Mouse (Mus musculus) myocyte (in vitro differentiated cells): ENCODE measurements around the gene Hmcn2. TPM values are rescaled to one million over a fixed set of nuclear protein-coding genes. Genes with fewer than 3 reads are reported as not detected.

Experiments used
- H3K27me3 ChIP-seq: one replicate; pipeline ENCODE4 v1.6.1; 2011; ENCODE audit not compliant: control insufficient read depth, insufficient read depth, insufficient read length
- H3K36me3 ChIP-seq: one replicate; pipeline ENCODE4 v1.6.1; 2011; ENCODE audit not compliant: control insufficient read depth, insufficient read depth
- H3K4me2 ChIP-seq: one replicate; pipeline ENCODE4 v1.6.1; 2011; ENCODE audit warnings: low read depth, control low read depth
- H3K4me3 ChIP-seq: one replicate; pipeline ENCODE4 v1.5.1; 2011; ENCODE audit warnings: mild to moderate bottlenecking, control low read depth, moderate library complexity
- H3K79me2 ChIP-seq: one replicate; pipeline ENCODE4 v1.6.1; 2011; ENCODE audit not compliant: control insufficient read depth, insufficient read depth
- H3ac ChIP-seq: one replicate; pipeline ENCODE4 v1.6.1; 2011; ENCODE audit not compliant: control insufficient read depth, insufficient read length
- CEBPB ChIP-seq: IDR thresholded peaks from 2 replicates; pipeline ENCODE4 v1.6.1; 2011; ENCODE audit warnings: mild to moderate bottlenecking, moderate library complexity; ENCODE audit not compliant: poor library complexity, insufficient read depth, severe bottlenecking
- E2F4 ChIP-seq: IDR thresholded peaks from one replicate; pipeline ENCODE4 v1.6.1; 2011; ENCODE audit warnings: mild to moderate bottlenecking, control low read depth, moderate library complexity; ENCODE audit not compliant: insufficient read depth
- MAX ChIP-seq: IDR thresholded peaks from one replicate; pipeline ENCODE4 v1.6.1; 2011; ENCODE audit warnings: low read depth, mild to moderate bottlenecking, control low read depth
- MYOD1 ChIP-seq, 3 experiments: IDR thresholded peaks; one replicate each; pipeline ENCODE4 v1.6.1; 2011; ENCODE audit warnings: control low read depth in 2 of 3, low read depth in 2 of 3, mild to moderate bottlenecking in 2 of 3, moderate library complexity in 1 of 3; ENCODE audit not compliant: insufficient read length in 2 of 3, control insufficient read depth in 1 of 3
- MYOG ChIP-seq, 3 experiments: IDR thresholded peaks; one replicate each; pipeline ENCODE4 v1.6.1; 2011; ENCODE audit warnings: control low read depth in 2 of 3, low read depth in 2 of 3, mild to moderate bottlenecking in 2 of 3; ENCODE audit not compliant: insufficient read length in 2 of 3, control insufficient read depth in 1 of 3, insufficient read depth in 1 of 3
- POLR2A ChIP-seq: IDR thresholded peaks from one replicate; pipeline ENCODE4 v1.6.1; 2011; ENCODE audit warnings: low read depth, mild to moderate bottlenecking, control low read depth, moderate library complexity; ENCODE audit not compliant: insufficient read length
- POLR2AphosphoS2 ChIP-seq: IDR thresholded peaks from one replicate; pipeline ENCODE4 v1.6.1; 2011; ENCODE audit warnings: low read depth, control low read depth; ENCODE audit not compliant: insufficient read length
- REST ChIP-seq: IDR thresholded peaks from one replicate; pipeline ENCODE4 v1.6.1; 2011; ENCODE audit warnings: mild to moderate bottlenecking, control low read depth, moderate library complexity; ENCODE audit not compliant: insufficient read depth, insufficient read length
- SRF ChIP-seq: IDR thresholded peaks from one replicate; pipeline ENCODE4 v1.6.1; 2011; ENCODE audit warnings: low read depth; ENCODE audit not compliant: control insufficient read depth, insufficient read length
- TCF12 ChIP-seq: IDR thresholded peaks from one replicate; pipeline ENCODE4 v1.6.1; 2011; ENCODE audit warnings: mild to moderate bottlenecking, control low read depth; ENCODE audit not compliant: poor library complexity, insufficient read depth, severe bottlenecking
- TCF3 ChIP-seq: IDR thresholded peaks from one replicate; pipeline ENCODE4 v1.6.1; 2011; ENCODE audit warnings: low read depth, control low read depth; ENCODE audit not compliant: insufficient read length
- USF1 ChIP-seq: IDR thresholded peaks from one replicate; pipeline ENCODE4 v1.6.1; 2011; ENCODE audit warnings: low read depth, mild to moderate bottlenecking, control low read depth, moderate library complexity
- polyA plus RNA-seq: library from polyadenylated mRNA; unstranded; fragments of >200 nt; fragmentation: generic; extraction: Trizol; gene quantifications from one replicate; pipeline ENCODE4 v1.2.1, GENCODE M21; 2012; ENCODE audit warnings: missing spikeins

Hmcn2 gene
- polyA plus RNA-seq, 1 experiment: 2.6 TPM

DNA sequence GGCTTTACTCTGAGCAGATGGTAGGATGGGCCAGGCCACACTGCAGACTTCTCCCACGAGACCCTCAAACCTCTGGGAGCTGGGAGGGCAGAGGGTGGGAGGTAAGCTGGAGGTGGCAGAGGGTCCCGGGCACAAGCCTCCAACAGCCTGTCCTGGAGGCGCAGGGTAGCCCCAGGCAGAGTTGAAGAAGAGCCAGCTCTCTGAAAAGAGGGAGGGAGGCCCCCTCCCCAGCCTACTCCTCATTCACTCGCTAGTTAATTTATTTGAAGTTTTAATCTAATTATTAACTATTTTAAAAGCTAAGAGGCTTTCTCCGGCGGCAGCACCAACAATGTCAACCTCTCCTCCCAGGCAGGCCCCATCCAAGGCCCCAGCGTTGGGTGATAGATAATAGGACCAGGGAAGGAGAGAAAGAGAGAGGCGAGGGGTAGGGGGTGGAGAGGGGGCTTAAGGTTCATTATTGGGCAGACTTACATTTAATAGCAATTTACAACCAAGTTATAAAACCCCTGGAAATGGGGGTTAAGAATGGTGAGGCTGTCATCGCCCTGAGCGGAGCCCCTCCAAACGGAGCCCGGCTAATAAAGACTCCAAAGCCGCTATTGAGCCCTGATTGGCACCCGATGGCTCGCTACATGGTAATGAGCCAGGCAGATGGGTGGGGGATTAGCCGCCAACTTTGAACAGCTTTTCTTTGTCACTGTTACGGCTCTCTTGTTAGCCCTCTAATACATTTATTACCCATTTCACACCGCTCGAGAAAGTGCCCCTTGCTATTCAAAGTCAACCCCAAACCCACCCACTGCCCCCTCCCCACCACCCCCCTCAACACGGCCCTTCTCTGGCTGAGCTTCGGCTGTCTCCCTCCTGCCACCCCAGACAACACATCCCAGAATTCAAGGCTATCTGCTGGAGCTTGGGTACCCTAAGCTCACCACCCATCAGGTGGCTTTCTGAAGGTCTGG is 185.4 kb downstream of the Hmcn2 start:
- no peaks in the 10 kb centered on the region for H3K36me3 ChIP-seq
- H3K4me2 ChIP-seq: no peak overlapping the region
- H3K27me3 ChIP-seq: no peaks in the 10 kb centered on the region
- TF ChIP-seq MAX (no peak), TCF3 (no peak), MYOG (IDR thresholded peaks at IDR 0.05; ENCODE audit: control insufficient read depth in 1 of 3, insufficient read depth in 1 of 3, insufficient read length in 2 of 3, low read depth in 2 of 3) (no peak), USF1 (no peak), MYOD1 (IDR thresholded peaks at IDR 0.05; ENCODE audit: control insufficient read depth in 1 of 3, insufficient read length in 2 of 3, low read depth in 2 of 3) (no peak)
- H3ac ChIP-seq: no peak overlapping the region
- no peaks in the 10 kb centered on the region for H3K79me2 ChIP-seq
- H3K4me3 ChIP-seq: no peak overlapping the region

- H3K4me3 ChIP-seq: no peak overlapping the region
- H3K4me2 ChIP-seq: no peak overlapping the region
- H3K36me3 ChIP-seq: no peaks in the 10 kb centered on the region
- no peak overlapping the region for H3ac ChIP-seq
- TF ChIP-seq CEBPB (no peak), SRF (no peak), E2F4 (no peak), MYOD1 (IDR thresholded peaks at IDR 0.05; ENCODE audit: control insufficient read depth in 1 of 3, insufficient read length in 2 of 3, low read depth in 2 of 3) (no peak), POLR2A (no peak), USF1 (no peak), TCF12 (no peak), POLR2AphosphoS2 (no peak), MAX (no peak), TCF3 (no peak)
- H3K79me2 ChIP-seq: no peaks in the 10 kb centered on the region
- H3K27me3 ChIP-seq: no peaks in the 10 kb centered on the region
These were observed 186.3 kb downstream of the Hmcn2 start for GRCm38 (mm10) chr2:31500292-31501204.

DNA sequence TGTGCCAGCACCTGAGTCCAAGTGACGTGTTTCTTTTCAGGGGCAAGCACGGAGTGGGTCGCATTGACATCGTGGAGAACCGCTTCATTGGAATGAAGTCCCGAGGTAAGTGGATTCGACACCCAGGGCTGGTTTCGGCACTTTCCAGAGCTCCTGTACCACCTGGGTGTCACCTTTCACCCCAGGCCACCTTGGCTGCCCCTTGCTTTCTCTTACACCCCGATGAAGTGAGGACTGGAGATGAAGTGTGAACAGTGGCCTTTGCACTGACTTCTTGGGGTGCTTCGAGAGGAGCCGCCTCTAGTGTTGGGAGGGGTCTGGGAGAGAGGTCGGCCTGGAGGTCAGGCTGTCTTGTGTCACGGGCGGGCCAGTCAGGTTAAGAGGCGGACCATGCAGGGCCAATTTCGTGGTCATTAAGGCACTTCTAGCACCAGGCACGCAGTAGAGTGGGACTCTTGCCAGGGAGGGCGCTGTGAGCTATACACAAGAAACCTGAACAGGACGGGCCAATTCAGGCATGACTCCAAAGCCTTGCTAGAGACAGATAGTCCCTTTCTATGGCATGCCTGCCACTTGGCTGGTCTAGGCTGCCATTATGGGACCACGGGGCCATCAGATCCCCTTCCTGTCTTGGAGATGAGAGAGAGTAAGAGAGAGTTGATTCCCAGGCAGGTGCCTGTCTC is 187.4 kb downstream of the Hmcn2 start:
- Histone ChIP-seq H3K27me3 (no peaks in the 10 kb centered on the region), H3K4me2 (no peak overlapping the region), H3K36me3 (no peaks in the 10 kb centered on the region), H3K79me2 (no peaks in the 10 kb centered on the region), H3K4me3 (no peak overlapping the region), H3ac (no peak overlapping the region)
- TF ChIP-seq POLR2AphosphoS2 (no peak), REST (no peak), MAX (no peak), USF1 (no peak), CEBPB (no peak), TCF3 (no peak)

GRCm38 (mm10) chr2:31502616-31503522 is 188.7 kb downstream of the Hmcn2 start:
- Histone ChIP-seq H3K4me3 (no peak overlapping the region), H3ac (no peak overlapping the region), H3K4me2 (no peak overlapping the region), H3K36me3 (no peaks in the 10 kb centered on the region), H3K79me2 (no peaks in the 10 kb centered on the region), H3K27me3 (no peaks in the 10 kb centered on the region)
- TF ChIP-seq POLR2A (no peak), TCF3 (no peak), E2F4 (no peak), MYOD1 (IDR thresholded peaks at IDR 0.05; ENCODE audit: control insufficient read depth in 1 of 3, insufficient read length in 2 of 3, low read depth in 2 of 3) (no peak), MAX (no peak), TCF12 (no peak), REST (no peak)
